Comparison of ENCODE assay signal across 8 mouse cellular contexts in genomic region chr7:102250631-102251214, GRCm38 (mm10). TPM values are rescaled to one million over a fixed set of nuclear protein-coding genes. Genes with fewer than 3 reads are reported as not detected.
A peak's percentile ranks its signal among the peaks of the same experiment; 100 is the strongest.
DNase-seq lines count a peak whose midpoint lies in the region; ATAC-seq and TF ChIP-seq lines count a peak whose summit lies in the region.

No protein-coding gene starts in this region.

- TF ChIP-seq POLR2A in brain, embryonic 14.5 days (IDR thresholded peaks at IDR 0.05; ENCODE audit: borderline replicate concordance, extremely low read depth, insufficient read depth, insufficient read length, poor library complexity, severe bottlenecking), result peak; percentile 22; the same call in 1 of the 2 replicates

- WGBS in heart, embryonic 10.5 days, result under 1% methylated on average over 30 of the region's 33 CpGs
- WGBS in kidney, embryonic 14.5 days, result under 1% methylated on average over 29 of the region's 33 CpGs
- under 1% methylated on average over 33 of the region's 33 CpGs for WGBS in limb, embryonic 13.5 days
- 1% methylated on average over 33 of the region's 33 CpGs for WGBS in midbrain, embryonic 14.5 days

- TF ChIP-seq CTCF in brain, embryonic 14.5 days (IDR thresholded peaks at IDR 0.05; ENCODE audit: borderline replicate concordance, extremely low read depth, insufficient read depth, insufficient read length), result peak; percentile 73

- peak overlapping the region; percentile 91 for H3K4me3 ChIP-seq in heart, embryonic 10.5 days
- H3K4me3 ChIP-seq in kidney, embryonic 14.5 days (ENCODE audit: low read length), result peak overlapping the region; percentile 85
- peak overlapping the region; percentile 79 for H3K4me3 ChIP-seq in limb, embryonic 13.5 days
- H3K4me3 ChIP-seq in midbrain, embryonic 14.5 days (replicated peaks; ENCODE audit: low read depth, low read length), result peak overlapping the region; percentile 67

- H3K9me3 ChIP-seq in heart, embryonic 10.5 days, result no peaks in the 10 kb centered on the region
- H3K9me3 ChIP-seq in kidney, embryonic 14.5 days (ENCODE audit: control insufficient read depth, low read length), result no peaks in the 10 kb centered on the region
- H3K9me3 ChIP-seq in limb, embryonic 13.5 days, result no peaks in the 10 kb centered on the region
- H3K9me3 ChIP-seq in midbrain, embryonic 14.5 days (ENCODE audit: control insufficient read depth, low read length), result no peaks in the 10 kb centered on the region

- H3K9ac ChIP-seq in kidney, embryonic 14.5 days (ENCODE audit: low read depth, low read length), result peak overlapping the region; percentile 88
- peak overlapping the region; percentile 85 for H3K9ac ChIP-seq in limb, embryonic 13.5 days
- peak overlapping the region; percentile 74 for H3K9ac ChIP-seq in midbrain, embryonic 14.5 days (replicated peaks; ENCODE audit: low read length)

- peak overlapping the region; percentile 98 for H3K27ac ChIP-seq in heart, embryonic 10.5 days
- H3K27ac ChIP-seq in kidney, embryonic 14.5 days (ENCODE audit: low read depth, low read length), result peak overlapping the region; percentile 96
- H3K27ac ChIP-seq in limb, embryonic 13.5 days, result peak overlapping the region; percentile 98
- H3K27ac ChIP-seq in midbrain, embryonic 14.5 days (replicated peaks; ENCODE audit: low read depth, low read length), result peak overlapping the region; percentile 74

- peak overlapping the region; percentile 85 for H3K4me2 ChIP-seq in kidney, embryonic 14.5 days (replicated peaks; ENCODE audit: low read depth, low read length)
- peak overlapping the region; percentile 87 for H3K4me2 ChIP-seq in limb, embryonic 13.5 days (replicated peaks)
- peak overlapping the region; percentile 96 for H3K4me2 ChIP-seq in midbrain, embryonic 14.5 days (ENCODE audit: low read length)

- H3K36me3 ChIP-seq in heart, embryonic 10.5 days, result no peaks in the 10 kb centered on the region
- H3K36me3 ChIP-seq in kidney, embryonic 14.5 days (ENCODE audit: control insufficient read depth, insufficient read depth, low read length), result no peaks in the 10 kb centered on the region
- H3K36me3 ChIP-seq in limb, embryonic 13.5 days, result no peaks in the 10 kb centered on the region
- H3K36me3 ChIP-seq in midbrain, embryonic 14.5 days (ENCODE audit: control insufficient read depth, insufficient read depth, low read length), result no peaks in the 10 kb centered on the region

- DNase-seq in brain, embryonic 14.5 days (ENCODE audit: low read depth), result peak; percentile 86
- DNase-seq in heart, embryonic 10.5 days (ENCODE audit: low spot score), result peak; percentile 95
- peak; percentile 87 for DNase-seq in midbrain, embryonic 14.5 days
- peak; percentile 95 to 96 for DNase-seq in spleen, postnatal 36 days (ENCODE audit: low spot score in 2 of 2)

- H3K4me1 ChIP-seq in heart, embryonic 10.5 days, result peaks cover 42% of the 10 kb centered on the region
- H3K4me1 ChIP-seq in kidney, embryonic 14.5 days (ENCODE audit: control insufficient read depth, insufficient read depth, low read length), result peaks cover 34% of the 10 kb centered on the region
- peaks cover 39% of the 10 kb centered on the region for H3K4me1 ChIP-seq in limb, embryonic 13.5 days
- H3K4me1 ChIP-seq in midbrain, embryonic 14.5 days (ENCODE audit: control insufficient read depth, insufficient read depth, low read length), result 0 out of 2 replicates have a peak, but pooled peaks cover 5% of the 10 kb centered on the region

- peak; percentile 67 for ATAC-seq in CD4-positive, CD25-positive, alpha-beta regulatory T cell, adult 4 months
- ATAC-seq in erythroblast, adult 5-6 weeks (replicated peaks; ENCODE audit: low FRiP score, poor library complexity, severe bottlenecking), result peak; percentile 73
- peak; percentile 79 for ATAC-seq in kidney, embryonic 14.5 days (ENCODE audit: low FRiP score, low TSS enrichment)
- peak; percentile 77 for ATAC-seq in limb, embryonic 13.5 days (ENCODE audit: low FRiP score, low read depth)
- peak; percentile 69 for ATAC-seq in midbrain, embryonic 14.5 days (ENCODE audit: low FRiP score, low TSS enrichment)

- no peaks in the 10 kb centered on the region for H3K27me3 ChIP-seq in heart, embryonic 10.5 days (ENCODE audit: insufficient read depth, poor library complexity, severe bottlenecking)
- H3K27me3 ChIP-seq in kidney, embryonic 14.5 days (ENCODE audit: control insufficient read depth, insufficient read depth, low read length), result no peaks in the 10 kb centered on the region
- no peaks in the 10 kb centered on the region for H3K27me3 ChIP-seq in limb, embryonic 13.5 days
- H3K27me3 ChIP-seq in midbrain, embryonic 14.5 days (ENCODE audit: control insufficient read depth, insufficient read depth, low read length), result no peaks in the 10 kb centered on the region

RNA-seq across cellular contexts. Expression of gene Rhog, which starts 5.1 kb away (rescaled TPM):
- 100 to 1,000 TPM; 146 to 173 TPM for polyA plus RNA-seq in CD4-positive, CD25-positive, alpha-beta regulatory T cell, adult 4 months (2017; shearing (Covaris generic))
- 12.5 and 18.0 TPM in 2 replicates for polyA plus RNA-seq in brain, embryonic 14.5 days (2012; rRNA removed)
- 110 and 113 TPM in 2 replicates for total RNA-seq in erythroblast, adult 5-6 weeks (2015; ENCODE audit: low replicate concordance)
- total RNA-seq in erythroblast, adult 5-6 weeks (2017; ENCODE audit: low replicate concordance), result 22.4 and 27.5 TPM in 2 replicates
- 42.8 and 48.9 TPM in 2 replicates for polyA plus RNA-seq in heart, embryonic 10.5 days (2016; fragmentation: Nextera tagmentation; extraction: Ambion mirVana)
- polyA plus RNA-seq in kidney, embryonic 14.5 days (2014; fragmentation: Nextera tagmentation; extraction: Ambion mirVana), result 47.6 and 62.6 TPM in 2 replicates
- polyA plus RNA-seq in limb, embryonic 13.5 days (2015; fragmentation: Nextera tagmentation; extraction: Ambion mirVana), result 56.7 and 57.8 TPM in 2 replicates
- polyA plus RNA-seq in midbrain, embryonic 14.5 days (2014; fragmentation: Nextera tagmentation; extraction: Ambion mirVana), result 9.7 and 15.7 TPM in 2 replicates

RNA-seq across cellular contexts. Expression of gene Stim1, which starts 16.9 kb away (rescaled TPM):
- polyA plus RNA-seq in CD4-positive, CD25-positive, alpha-beta regulatory T cell, adult 4 months (2017; shearing (Covaris generic)), result 10 to 100 TPM; 48.9 to 54.7 TPM
- polyA plus RNA-seq in brain, embryonic 14.5 days (2012; rRNA removed), result 18.6 and 22.9 TPM in 2 replicates
- total RNA-seq in erythroblast, adult 5-6 weeks (2015; ENCODE audit: low replicate concordance), result 7.7 and 29.2 TPM in 2 replicates
- total RNA-seq in erythroblast, adult 5-6 weeks (2017; ENCODE audit: low replicate concordance), result 18.1 and 18.5 TPM in 2 replicates
- 15.1 and 16.6 TPM in 2 replicates for polyA plus RNA-seq in heart, embryonic 10.5 days (2016; fragmentation: Nextera tagmentation; extraction: Ambion mirVana)
- 8.1 and 11.6 TPM in 2 replicates for polyA plus RNA-seq in kidney, embryonic 14.5 days (2014; fragmentation: Nextera tagmentation; extraction: Ambion mirVana)
- 23.7 and 25.2 TPM in 2 replicates for polyA plus RNA-seq in limb, embryonic 13.5 days (2015; fragmentation: Nextera tagmentation; extraction: Ambion mirVana)
- 9.5 and 11.3 TPM in 2 replicates for polyA plus RNA-seq in midbrain, embryonic 14.5 days (2014; fragmentation: Nextera tagmentation; extraction: Ambion mirVana)

RNA-seq across cellular contexts. Expression of gene Pgap2, which starts 40.7 kb away (rescaled TPM):
- 10 to 100 TPM; 46.8 to 60.4 TPM for polyA plus RNA-seq in CD4-positive, CD25-positive, alpha-beta regulatory T cell, adult 4 months (2017; shearing (Covaris generic))
- polyA plus RNA-seq in brain, embryonic 14.5 days (2012; rRNA removed), result 59.4 and 67.0 TPM in 2 replicates
- total RNA-seq in erythroblast, adult 5-6 weeks (2015; ENCODE audit: low replicate concordance), result 19.0 and 23.4 TPM in 2 replicates
- total RNA-seq in erythroblast, adult 5-6 weeks (2017; ENCODE audit: low replicate concordance), result 3.5 and 5.7 TPM in 2 replicates
- 49.0 and 54.0 TPM in 2 replicates for polyA plus RNA-seq in heart, embryonic 10.5 days (2016; fragmentation: Nextera tagmentation; extraction: Ambion mirVana)
- 80.9 and 85.3 TPM in 2 replicates for polyA plus RNA-seq in kidney, embryonic 14.5 days (2014; fragmentation: Nextera tagmentation; extraction: Ambion mirVana)
- polyA plus RNA-seq in limb, embryonic 13.5 days (2015; fragmentation: Nextera tagmentation; extraction: Ambion mirVana), result 82.3 and 88.6 TPM in 2 replicates
- polyA plus RNA-seq in midbrain, embryonic 14.5 days (2014; fragmentation: Nextera tagmentation; extraction: Ambion mirVana), result 47.9 and 55.8 TPM in 2 replicates

RNA-seq across cellular contexts. Expression of gene Nup98, which starts 40.7 kb away (rescaled TPM):
- 10 to 100 TPM; 37.2 to 39.6 TPM for polyA plus RNA-seq in CD4-positive, CD25-positive, alpha-beta regulatory T cell, adult 4 months (2017; shearing (Covaris generic))
- 18.7 and 26.0 TPM in 2 replicates for polyA plus RNA-seq in brain, embryonic 14.5 days (2012; rRNA removed)
- total RNA-seq in erythroblast, adult 5-6 weeks (2015; ENCODE audit: low replicate concordance), result 18.6 and 20.7 TPM in 2 replicates
- total RNA-seq in erythroblast, adult 5-6 weeks (2017; ENCODE audit: low replicate concordance), result 14.4 and 16.6 TPM in 2 replicates
- polyA plus RNA-seq in heart, embryonic 10.5 days (2016; fragmentation: Nextera tagmentation; extraction: Ambion mirVana), result 36.6 and 36.7 TPM in 2 replicates
- polyA plus RNA-seq in kidney, embryonic 14.5 days (2014; fragmentation: Nextera tagmentation; extraction: Ambion mirVana), result 37.5 and 55.4 TPM in 2 replicates
- polyA plus RNA-seq in limb, embryonic 13.5 days (2015; fragmentation: Nextera tagmentation; extraction: Ambion mirVana), result 38.2 and 42.9 TPM in 2 replicates
- 22.2 and 28.5 TPM in 2 replicates for polyA plus RNA-seq in midbrain, embryonic 14.5 days (2014; fragmentation: Nextera tagmentation; extraction: Ambion mirVana)

Comparison
In these comparisons a context has a peak if more than half of its experiments do, and no peak if none do; other contexts are left out.
1. Peak in every context shown above with its lines: DNase-seq, ATAC-seq, H3K4me3 ChIP-seq and H3K27ac ChIP-seq.